Mouse (Mus musculus) C2C12 (cell line): ENCODE measurements around the gene Gak.

Source experiments
- CEBPB ChIP-seq: IDR thresholded peaks from one replicate; pipeline ENCODE4 v1.6.1; 2011; ENCODE audit warnings: low read depth, mild to moderate bottlenecking, control low read depth, moderate library complexity
- CTCF ChIP-seq: IDR thresholded peaks from one replicate; pipeline ENCODE4 v1.5.1; 2011; ENCODE audit not compliant: control insufficient read depth, insufficient read depth, insufficient read length
- MAX ChIP-seq: IDR thresholded peaks from one replicate; pipeline ENCODE4 v1.6.1; 2011; ENCODE audit warnings: mild to moderate bottlenecking, control low read depth

- TF ChIP-seq CTCF (no peak), MAX (no peak), CEBPB (no peak)
Observed at GRCm38 (mm10) chr5:108543516-108544291, 85.9 kb downstream of the Gak start.
